Mouse (Mus musculus) MEL (cell line): ENCODE data around the gene Arsg. TPM values are rescaled to one million over a fixed set of nuclear protein-coding genes. Genes with fewer than 3 reads are reported as not detected.

ENCODE experiments used
- DNase-seq: peaks from one replicate; pipeline ENCODE4 v3.0.0; 2011; ENCODE audit warnings: low read depth, low spot score
- H3K27ac ChIP-seq: 2 replicates; pipeline ENCODE4 v1.5.1; 2012; ENCODE audit warnings: low read depth, mild to moderate bottlenecking, control low read depth, low read length, moderate library complexity; ENCODE audit not compliant: control insufficient read depth
- H3K27me3 ChIP-seq, 2 experiments: fragments of 150-350 bp in 1 of 2; sonication (generic) in 1 of 2; 2 replicates each; pipeline ENCODE4 v1.6.1; 2012; ENCODE audit warnings: low read length in 2 of 2, mild to moderate bottlenecking in 2 of 2, improper control_type of control experiment in 1 of 2, moderate library complexity in 1 of 2; ENCODE audit not compliant: insufficient read depth in 2 of 2, control insufficient read depth in 1 of 2
- H3K36me3 ChIP-seq, 2 experiments: 2 replicates each; pipeline ENCODE4 v1.6.1; 2012 to 2014; ENCODE audit warnings: low read length in 2 of 2, improper control_type of control experiment in 1 of 2, inconsistent platforms in 1 of 2, mild to moderate bottlenecking in 1 of 2; ENCODE audit not compliant: insufficient read depth in 2 of 2, control insufficient read depth in 1 of 2
- H3K4me1 ChIP-seq, 2 experiments: fragments of 150-350 bp in 1 of 2; sonication (generic) in 1 of 2; 2 replicates each; pipeline ENCODE4 v1.6.1; 2012; ENCODE audit warnings: low read length in 2 of 2, improper control_type of control experiment in 1 of 2, mild to moderate bottlenecking in 1 of 2; ENCODE audit not compliant: insufficient read depth in 2 of 2, control insufficient read depth in 1 of 2
- H3K4me3 ChIP-seq, 2 experiments: fragments of 150-350 bp in 1 of 2; sonication (generic) in 1 of 2; 2 replicates each; pipeline ENCODE4 v1.5.1; 2012; ENCODE audit warnings: low read depth in 2 of 2, low read length in 2 of 2, mild to moderate bottlenecking in 2 of 2, moderate library complexity in 2 of 2, control low read depth in 1 of 2, improper control_type of control experiment in 1 of 2; ENCODE audit not compliant: control insufficient read depth in 1 of 2, insufficient read depth in 1 of 2
- H3K79me2 ChIP-seq: 2 replicates; pipeline ENCODE4 v1.6.1; 2012; ENCODE audit warnings: mild to moderate bottlenecking, low read length, moderate library complexity; ENCODE audit not compliant: control insufficient read depth, poor library complexity, insufficient read depth
- H3K9ac ChIP-seq: 2 replicates; pipeline ENCODE4 v1.6.1; 2012; ENCODE audit warnings: low read depth, mild to moderate bottlenecking, control low read depth, low read length, moderate library complexity; ENCODE audit not compliant: control insufficient read depth, poor library complexity, severe bottlenecking
- H3K9me3 ChIP-seq: fragments of 150-350 bp; sonication (generic); replicated peaks from 2 replicates; pipeline ENCODE4 v1.6.1; 2012; ENCODE audit warnings: mild to moderate bottlenecking, low read length, improper control_type of control experiment, moderate library complexity; ENCODE audit not compliant: insufficient read depth
- BHLHE40 ChIP-seq: IDR thresholded peaks from 2 replicates; pipeline ENCODE4 v1.6.1; 2012; ENCODE audit warnings: low read depth, mild to moderate bottlenecking, inconsistent platforms, low read length, improper control_type of control experiment, borderline replicate concordance
- CHD1 ChIP-seq: IDR thresholded peaks from 2 replicates; pipeline ENCODE4 v1.6.1; 2012; ENCODE audit warnings: low read depth, mild to moderate bottlenecking, inconsistent platforms, low read length, improper control_type of control experiment
- E2F4 ChIP-seq: IDR thresholded peaks from 2 replicates; pipeline ENCODE4 v1.6.1; 2011; ENCODE audit warnings: low read depth, low read length, improper control_type of control experiment, borderline replicate concordance
- ELF1 ChIP-seq: IDR thresholded peaks from 2 replicates; pipeline ENCODE4 v1.6.1; 2014; ENCODE audit warnings: low read depth, mild to moderate bottlenecking, inconsistent platforms, low read length, improper control_type of control experiment, moderate library complexity
- EP300 ChIP-seq, 2 experiments: IDR thresholded peaks; 2 replicates each; pipeline ENCODE4 v1.6.1; 2011; ENCODE audit warnings: improper control_type of control experiment in 2 of 2, low read length in 2 of 2, low read depth in 1 of 2, mild to moderate bottlenecking in 1 of 2
- ETS1 ChIP-seq: IDR thresholded peaks from 2 replicates; pipeline ENCODE4 v1.6.1; 2012; ENCODE audit warnings: low read depth, mild to moderate bottlenecking, inconsistent platforms, low read length, improper control_type of control experiment, moderate library complexity
- GABPA ChIP-seq: IDR thresholded peaks from 2 replicates; pipeline ENCODE4 v1.6.1; 2012; ENCODE audit warnings: low read depth, mild to moderate bottlenecking, inconsistent platforms, low read length, improper control_type of control experiment, moderate library complexity
- GATA1 ChIP-seq: IDR thresholded peaks from 2 replicates; pipeline ENCODE4 v1.6.1; 2011; ENCODE audit warnings: low read depth, low read length, improper control_type of control experiment
- HCFC1 ChIP-seq: IDR thresholded peaks from 2 replicates; pipeline ENCODE4 v1.6.1; 2012; ENCODE audit warnings: low read depth, mild to moderate bottlenecking, inconsistent platforms, low read length, improper control_type of control experiment, moderate library complexity
- JUND ChIP-seq: IDR thresholded peaks from 2 replicates; pipeline ENCODE4 v1.6.1; 2011; ENCODE audit warnings: low read depth, mild to moderate bottlenecking, improper control_type of control experiment, low read length
- KAT2A ChIP-seq: conservative IDR thresholded peaks from 2 replicates; pipeline ENCODE4 v1.6.1; 2012; ENCODE audit warnings: low read depth, low read length, improper control_type of control experiment, inconsistent platforms
- MAFK ChIP-seq: IDR thresholded peaks from 2 replicates; pipeline ENCODE4 v1.6.1; 2011; ENCODE audit warnings: low read depth, mild to moderate bottlenecking, low read length, improper control_type of control experiment, borderline replicate concordance
- MAX ChIP-seq: IDR thresholded peaks from 2 replicates; pipeline ENCODE4 v1.6.1; 2011; ENCODE audit warnings: low read length, improper control_type of control experiment
- MAZ ChIP-seq: IDR thresholded peaks from 2 replicates; pipeline ENCODE4 v1.6.1; 2012; ENCODE audit warnings: low read depth, mild to moderate bottlenecking, inconsistent platforms, low read length, improper control_type of control experiment
- MEF2A ChIP-seq: IDR thresholded peaks from 2 replicates; pipeline ENCODE4 v1.6.1; 2014; ENCODE audit warnings: low read depth, mild to moderate bottlenecking, inconsistent platforms, low read length, improper control_type of control experiment; ENCODE audit not compliant: poor library complexity, insufficient replicate concordance, severe bottlenecking; ENCODE audit errors: extremely low read depth
- MXI1 ChIP-seq: IDR thresholded peaks from 2 replicates; pipeline ENCODE4 v1.6.1; 2011; ENCODE audit warnings: mild to moderate bottlenecking, low read depth, low read length, improper control_type of control experiment
- MYC ChIP-seq: IDR thresholded peaks from 2 replicates; pipeline ENCODE4 v1.6.1; 2011; ENCODE audit warnings: low read depth, mild to moderate bottlenecking, low read length, improper control_type of control experiment, moderate library complexity
- NELFE ChIP-seq: IDR thresholded peaks from 2 replicates; pipeline ENCODE4 v1.6.1; 2011; ENCODE audit warnings: low read depth, low read length, improper control_type of control experiment
- NRF1 ChIP-seq: IDR thresholded peaks from 2 replicates; pipeline ENCODE4 v1.6.1; 2014; ENCODE audit warnings: low read depth, mild to moderate bottlenecking, inconsistent platforms, low read length, improper control_type of control experiment, moderate library complexity; ENCODE audit not compliant: poor library complexity, insufficient read depth, severe bottlenecking
- POLR2A ChIP-seq, 2 experiments: IDR thresholded peaks; 2 replicates each; pipeline ENCODE4 v1.6.1; 2011 to 2012; ENCODE audit warnings: low read length in 2 of 2, mild to moderate bottlenecking in 2 of 2, control low read depth in 1 of 2, improper control_type of control experiment in 1 of 2, low read depth in 1 of 2, moderate library complexity in 1 of 2; ENCODE audit not compliant: control insufficient read depth in 1 of 2, insufficient read depth in 1 of 2, poor library complexity in 1 of 2
- POLR2AphosphoS2 ChIP-seq: IDR thresholded peaks from 2 replicates; pipeline ENCODE4 v1.6.1; 2011; ENCODE audit warnings: low read length, improper control_type of control experiment
- RAD21 ChIP-seq: IDR thresholded peaks from 2 replicates; pipeline ENCODE4 v1.6.1; 2011; ENCODE audit warnings: mild to moderate bottlenecking, low read depth, low read length, improper control_type of control experiment
- SIN3A ChIP-seq: IDR thresholded peaks from 2 replicates; pipeline ENCODE4 v1.6.1; 2012; ENCODE audit warnings: low read length, improper control_type of control experiment, inconsistent platforms
- SMC3 ChIP-seq: IDR thresholded peaks from 2 replicates; pipeline ENCODE4 v1.6.1; 2011; ENCODE audit warnings: low read depth, low read length, improper control_type of control experiment
- TAL1 ChIP-seq: IDR thresholded peaks from 2 replicates; pipeline ENCODE4 v1.6.1; 2012; ENCODE audit warnings: mild to moderate bottlenecking, inconsistent platforms, low read length, moderate library complexity, mixed read lengths
- TCF12 ChIP-seq: IDR thresholded peaks from 2 replicates; pipeline ENCODE4 v1.6.1; 2014; ENCODE audit warnings: low read depth, mild to moderate bottlenecking, inconsistent platforms, low read length, improper control_type of control experiment, moderate library complexity
- UBTF ChIP-seq: IDR thresholded peaks from 2 replicates; pipeline ENCODE4 v1.6.1; 2012; ENCODE audit warnings: low read depth, mild to moderate bottlenecking, inconsistent platforms, low read length, improper control_type of control experiment, moderate library complexity, borderline replicate concordance; ENCODE audit not compliant: insufficient read depth
- USF1 ChIP-seq: IDR thresholded peaks from 2 replicates; pipeline ENCODE4 v1.6.1; 2014; ENCODE audit warnings: low read depth, mild to moderate bottlenecking, inconsistent platforms, low read length, improper control_type of control experiment, moderate library complexity
- USF2 ChIP-seq, 2 experiments: IDR thresholded peaks; 2 replicates each; pipeline ENCODE4 v1.6.1; 2011 to 2012; ENCODE audit warnings: improper control_type of control experiment in 2 of 2, low read length in 2 of 2, borderline replicate concordance in 1 of 2, inconsistent platforms in 1 of 2, low read depth in 1 of 2, mild to moderate bottlenecking in 1 of 2; ENCODE audit not compliant: insufficient read depth in 1 of 2
- ZC3H11A ChIP-seq: IDR thresholded peaks from 2 replicates; pipeline ENCODE4 v1.6.1; 2012; ENCODE audit warnings: low read depth, mild to moderate bottlenecking, inconsistent platforms, low read length, improper control_type of control experiment
- ZKSCAN1 ChIP-seq: IDR thresholded peaks from 2 replicates; pipeline ENCODE4 v1.6.1; 2012; ENCODE audit warnings: low read depth, mild to moderate bottlenecking, inconsistent platforms, low read length, improper control_type of control experiment, moderate library complexity
- ZNF384 ChIP-seq: IDR thresholded peaks from 2 replicates; pipeline ENCODE4 v1.6.1; 2012; ENCODE audit warnings: low read depth, mild to moderate bottlenecking, inconsistent platforms, low read length, improper control_type of control experiment
- polyA plus RNA-seq, 2 experiments: library from polyadenylated mRNA; stranded (reverse) in 1 of 2; unstranded in 1 of 2; fragments of >175 nt in 1 of 2; fragments of >200 nt in 1 of 2; gene quantifications; 2 replicates each; pipeline versions ENCODE4 v1.2.1 to v1.2.4; 2012; ENCODE audit warnings: low replicate concordance in 2 of 2, low read depth in 1 of 2; ENCODE audit not compliant: insufficient read length in 2 of 2, insufficient read depth in 1 of 2, missing spikeins in 1 of 2
- total RNA-seq: library from RNA; depleted of rRNA; stranded (reverse); fragments of 300-350 nt; gene quantifications from 2 replicates; pipeline ENCODE4 v1.2.3, GENCODE M21; 2012

Gene Arsg
- total and polyA plus RNA-seq, 3 experiments, result 3.9 to 5.2 TPM; not detected in 1

GRCm38 (mm10) chr11:109587019-109587418 lies 113.8 kb downstream of the Arsg start (continued):
- TF ChIP-seq MEF2A (no peak), POLR2A (IDR thresholded peaks at IDR 0.05; ENCODE audit: control insufficient read depth in 1 of 2, insufficient read depth in 1 of 2, low read depth in 1 of 2, low read length in 2 of 2, poor library complexity in 1 of 2) (peak in 1 of 2 experiments; percentile 45; a peak in 1 of 4 replicates), ETS1 (peak; percentile 84), GATA1 (peak; percentile 97), ZC3H11A (no peak)

GRCm38 (mm10) chr11:109587638-109588374 lies 114.6 kb downstream of the Arsg start:
- DNase-seq, result peak; percentile 92
- Histone ChIP-seq H3K27ac (peak overlapping the region; percentile 93), H3K27me3 (no peaks in the 10 kb centered on the region), H3K79me2 (no peaks in the 10 kb centered on the region), H3K4me1 (peaks cover 27 to 32% of the 10 kb centered on the region in 2 experiments), H3K9ac (peak overlapping the region; percentile 63), H3K36me3 (peaks cover 0 to 24% of the 10 kb centered on the region in 2 experiments; a peak in 2 of 4 replicates), H3K9me3 (no peaks in the 10 kb centered on the region), H3K4me3 (peak overlapping the region; percentile 51 to 65)
- peak; percentile 51; the same call in 1 of the 2 replicates for TF ChIP-seq HCFC1
- peak; percentile 81 to 96; a peak in 3 of 4 replicates for TF ChIP-seq EP300 (IDR thresholded peaks at IDR 0.05; ENCODE audit: low read depth in 1 of 2, low read length in 2 of 2)
- TF ChIP-seq UBTF, result no peak
- TF ChIP-seq ZNF384, result peak; percentile 83
- TF ChIP-seq BHLHE40, result peak; percentile 60; the same call in 1 of the 2 replicates
- TF ChIP-seq SIN3A, result peak; percentile 80
- no peak for TF ChIP-seq ZKSCAN1
- no peak for TF ChIP-seq KAT2A
- peak; percentile 83 for TF ChIP-seq MAX
- peak in 1 of 2 experiments; percentile 28; a peak in 1 of 4 replicates for TF ChIP-seq USF2 (IDR thresholded peaks at IDR 0.05; ENCODE audit: borderline replicate concordance in 1 of 2, insufficient read depth in 1 of 2, low read depth in 1 of 2, low read length in 2 of 2)
- TF ChIP-seq CHD1, result no peak
- peak; percentile 89 for TF ChIP-seq MAZ
- TF ChIP-seq TCF12, result peak; percentile 100
- no peak for TF ChIP-seq RAD21
- TF ChIP-seq GABPA, result 0 out of 2 replicates have a peak, but pooled peaks have one; percentile 26
- peak; percentile 91 for TF ChIP-seq GATA1
- peak; percentile 77 for TF ChIP-seq USF1
- TF ChIP-seq MYC, result peak; percentile 87
- peak; percentile 25; the same call in 1 of the 2 replicates for TF ChIP-seq POLR2AphosphoS2
- TF ChIP-seq ZC3H11A, result peak; percentile 25; the same call in 1 of the 2 replicates
- TF ChIP-seq ELF1, result peak; percentile 78
- TF ChIP-seq NELFE, result peak; percentile 36; the same call in 1 of the 2 replicates
- TF ChIP-seq TAL1, result peak; percentile 88
- TF ChIP-seq JUND, result no peak
- peak; percentile 95 for TF ChIP-seq MXI1
- TF ChIP-seq MAFK, result no peak; the same call in 1 of the 2 replicates
- TF ChIP-seq NRF1, result no peak; the same call in 1 of the 2 replicates
- no peak for TF ChIP-seq E2F4
- TF ChIP-seq ETS1, result peak; percentile 98
- no peak; the same call in 1 of the 2 replicates for TF ChIP-seq SMC3
